Mouse (Mus musculus) urinary bladder, postnatal 14 days (tissue): ENCODE results near the gene Vtn.
A peak's percentile ranks its signal among the peaks of the same experiment; 100 is the strongest.
"Not testable (repeated sequence)": the region's sequence is repeated elsewhere in the genome, so short reads cannot be mapped to it uniquely, and the experiment has no call there.

ENCODE experiments used
- DNase-seq: peaks from one replicate; pipeline ENCODE4 v3.0.0; 2021; ENCODE audit warnings: low spot score

Vtn gene

GRCm38 (mm10) chr11:78497544-78498522 is 1.1 kb upstream of the Vtn start, which contains the start of gene Sarm1:
TSS of gene Sarm1 (minus strand) at chr11:78497754.
- peak; percentile 91 for DNase-seq

GRCm38 (mm10) chr11:78499543-78499942 is 652 bp downstream of the Vtn start:
- no peak for DNase-seq

DNA sequence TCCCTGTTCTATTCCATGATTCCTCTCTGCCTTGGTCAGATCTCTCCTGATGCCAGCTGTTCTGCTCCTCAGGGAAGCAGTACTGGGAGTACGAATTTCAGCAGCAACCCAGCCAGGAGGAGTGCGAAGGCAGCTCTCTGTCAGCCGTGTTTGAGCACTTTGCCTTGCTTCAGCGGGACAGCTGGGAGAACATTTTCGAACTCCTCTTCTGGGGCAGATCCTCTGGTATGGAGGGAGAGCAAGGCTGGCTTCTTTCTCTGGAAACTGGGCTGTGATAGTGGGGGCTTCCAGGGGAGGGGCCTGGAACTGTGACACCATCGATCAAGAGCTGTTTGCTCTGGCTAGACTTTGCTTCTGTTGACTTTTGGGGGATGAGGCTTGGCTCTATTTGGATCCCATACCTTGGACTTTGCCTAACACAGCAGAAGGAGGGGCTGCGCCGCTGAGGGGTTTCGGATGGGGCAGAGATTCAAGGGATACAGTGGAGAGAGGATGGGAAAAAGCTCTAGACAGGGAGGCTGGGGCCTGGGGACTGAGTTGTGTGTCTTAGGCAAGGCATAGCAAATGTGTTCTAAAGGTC is 1.8 kb downstream of the Vtn start:
- DNase-seq: no peak

DNA sequence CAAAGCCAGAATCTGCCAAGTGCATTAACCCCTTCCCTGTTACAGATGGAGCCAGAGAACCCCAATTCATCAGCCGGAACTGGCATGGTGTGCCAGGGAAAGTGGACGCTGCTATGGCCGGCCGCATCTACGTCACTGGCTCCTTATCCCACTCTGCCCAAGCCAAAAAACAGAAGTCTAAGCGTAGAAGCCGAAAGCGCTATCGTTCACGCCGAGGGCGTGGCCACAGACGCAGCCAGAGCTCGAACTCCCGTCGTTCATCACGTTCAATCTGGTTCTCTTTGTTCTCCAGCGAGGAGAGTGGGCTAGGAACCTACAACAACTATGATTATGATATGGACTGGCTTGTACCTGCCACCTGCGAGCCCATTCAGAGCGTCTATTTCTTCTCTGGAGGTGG is 2.6 kb downstream of the Vtn start:
- no peak for DNase-seq

GRCm38 (mm10) chr11:78502909-78503650 is 4.2 kb downstream of the Vtn start, which contains the start of gene Sebox:
TSS of gene Sebox (plus strand) at chr11:78503447.
- DNase-seq: no peak

DNA sequence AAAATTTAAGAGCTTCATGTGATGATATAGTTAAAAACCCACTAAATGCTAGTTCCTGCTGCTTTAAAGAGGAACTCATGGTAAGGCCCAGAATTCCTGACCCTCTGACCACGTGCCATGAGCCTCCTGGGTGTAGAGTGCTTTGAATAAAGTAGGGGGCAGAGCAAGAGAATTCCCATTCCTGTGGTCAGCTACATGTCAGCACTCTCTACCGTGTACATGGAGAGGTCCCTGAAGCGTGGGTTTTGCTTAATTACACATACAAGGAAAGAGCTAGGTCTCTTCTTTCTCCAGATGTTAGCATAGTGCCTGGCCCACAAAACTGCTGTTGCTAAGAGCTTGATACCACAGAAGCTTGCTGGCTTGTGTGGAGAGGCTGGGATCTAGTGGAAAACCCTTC is 6.5 kb downstream of the Vtn start:
- no peak for DNase-seq

GRCm38 (mm10) chr11:78509148-78509547 is 10.3 kb downstream of the Vtn start:
- no peak for DNase-seq

GRCm38 (mm10) chr11:78512025-78512957 is 13.4 kb downstream of the Vtn start, which contains the start of the genes Tmem199 and Poldip2:
TSS of gene Tmem199 (minus strand) at chr11:78512172.
TSS of gene Poldip2 (plus strand) at chr11:78512193.
- peak; percentile 91 for DNase-seq

- no peak for DNase-seq
Measured at GRCm38 (mm10) chr11:78513106-78513790, 14.4 kb downstream of the Vtn start.

DNA sequence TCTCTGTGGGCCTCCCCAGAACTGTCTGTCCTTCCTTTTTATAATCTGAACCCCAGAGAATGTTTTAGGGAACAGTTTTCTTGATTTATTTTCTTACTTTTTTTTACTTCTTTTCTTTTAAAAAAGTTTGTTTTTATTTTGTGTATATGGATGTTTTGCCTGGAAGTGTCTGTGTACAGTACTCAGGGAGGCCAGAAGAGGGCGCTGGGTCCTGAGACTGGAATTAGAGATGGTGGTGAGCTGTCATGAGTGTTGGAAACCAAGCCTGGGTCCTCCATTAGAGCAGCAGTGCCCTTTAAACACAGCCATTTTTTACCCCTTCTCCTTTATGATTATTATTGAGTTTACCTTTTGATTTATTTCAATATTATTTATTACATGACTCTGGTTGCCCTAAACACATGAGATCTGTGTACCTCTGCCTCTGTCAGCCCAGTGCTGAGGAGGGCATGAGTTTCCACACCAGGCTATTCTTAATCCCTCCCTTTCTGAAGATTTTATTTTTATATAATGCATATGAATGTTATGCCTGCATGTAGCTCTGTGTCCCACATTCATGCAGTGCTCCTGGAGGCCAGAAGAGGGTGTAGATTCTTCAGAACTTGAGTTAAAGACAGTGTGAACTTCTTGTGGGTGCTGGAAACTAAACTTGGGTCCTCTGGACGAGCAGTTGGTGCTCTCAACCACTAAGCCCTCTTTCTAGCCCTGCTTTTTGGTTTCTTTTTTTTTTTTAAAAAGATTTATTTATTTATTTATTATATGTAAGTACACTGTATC is 16.8 kb downstream of the Vtn start:
- no peak for DNase-seq

GRCm38 (mm10) chr11:78518931-78519330 is 20.0 kb downstream of the Vtn start:
- DNase-seq: no peak

GRCm38 (mm10) chr11:78521880-78522279 is 23.0 kb downstream of the Vtn start:
- no peak for DNase-seq

DNA sequence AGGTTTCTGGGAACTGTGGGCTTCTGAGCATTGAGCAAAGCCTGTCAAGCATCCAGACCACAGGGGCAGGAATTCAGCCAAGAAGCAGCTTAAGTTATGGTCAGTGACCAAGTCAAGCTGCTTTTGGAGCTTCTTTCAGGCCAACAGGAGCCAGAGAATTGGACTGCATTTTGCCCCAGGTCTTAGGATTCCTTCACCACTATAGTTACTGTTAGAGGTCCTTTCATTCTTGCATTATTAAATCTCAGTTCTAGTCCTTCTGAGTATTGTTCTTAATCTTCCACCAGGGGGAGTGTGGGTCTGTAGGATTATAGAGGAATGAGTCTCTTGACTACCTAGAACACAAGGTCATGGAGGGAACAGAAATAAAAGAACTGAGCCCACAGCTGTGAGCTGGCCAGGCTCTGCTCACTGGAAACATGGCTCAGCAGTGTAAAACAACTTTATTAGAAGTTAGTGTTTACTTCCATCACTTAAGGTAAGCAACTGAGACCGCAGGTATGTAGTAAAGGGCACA is 23.6 kb downstream of the Vtn start:
- DNase-seq: no peak

DNA sequence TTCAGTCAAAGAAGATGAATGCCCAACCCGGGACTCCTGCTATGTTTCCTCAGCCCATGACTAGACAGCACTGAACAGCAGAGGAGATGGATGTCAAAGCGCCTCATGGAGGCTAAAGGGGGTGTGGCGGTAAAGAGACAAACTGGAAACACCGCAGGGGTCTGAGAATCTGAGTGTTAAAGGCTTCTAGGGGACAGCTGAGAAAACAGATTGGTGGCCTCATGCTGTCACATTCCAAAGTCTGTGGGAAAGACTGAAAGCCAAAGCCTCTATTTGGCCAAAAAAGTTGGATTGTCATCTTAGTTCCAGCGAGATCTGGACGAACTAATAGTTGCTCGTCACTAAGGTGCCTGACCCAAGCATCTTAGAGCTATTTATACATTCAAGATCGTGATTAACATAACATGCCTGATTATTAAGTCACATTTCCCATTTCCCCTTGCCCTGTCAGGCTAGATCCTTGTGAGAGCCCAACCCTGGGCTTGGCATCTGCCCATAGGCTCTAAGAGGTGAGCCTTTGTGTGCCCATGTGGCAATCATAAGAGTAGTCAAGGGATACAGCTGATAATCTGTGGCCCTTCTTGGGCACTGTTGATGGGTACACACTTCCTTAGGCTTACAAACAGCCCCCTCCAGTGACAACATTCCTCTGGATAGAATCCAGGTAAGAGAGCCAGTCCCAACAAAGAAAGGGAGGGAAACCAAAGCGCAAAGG is 24.5 kb downstream of the Vtn start:
- no peak for DNase-seq

DNA sequence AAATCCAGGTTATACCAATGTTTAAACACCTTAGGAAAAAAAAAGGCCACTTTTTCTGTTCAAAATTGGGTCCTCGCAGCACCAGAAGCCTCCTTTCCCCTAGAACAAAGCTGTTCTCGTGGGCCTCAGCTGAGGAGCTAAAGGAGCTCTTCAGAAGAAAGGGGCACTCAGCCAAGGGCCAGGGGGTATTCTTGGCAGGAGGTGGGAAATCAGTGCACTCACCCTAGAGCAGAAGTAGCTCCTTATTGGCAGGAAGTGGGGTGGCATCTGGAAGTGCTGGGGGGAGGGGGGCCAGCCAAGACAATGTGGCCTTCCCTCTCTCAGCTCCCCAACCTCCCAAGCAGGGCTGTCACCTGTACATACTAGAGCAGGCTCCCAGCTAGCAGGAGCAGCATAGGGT is 25.9 kb downstream of the Vtn start:
- no peak for DNase-seq

- DNase-seq: no peak
Measured at GRCm38 (mm10) chr11:78528714-78529113, 29.8 kb downstream of the Vtn start.

DNA sequence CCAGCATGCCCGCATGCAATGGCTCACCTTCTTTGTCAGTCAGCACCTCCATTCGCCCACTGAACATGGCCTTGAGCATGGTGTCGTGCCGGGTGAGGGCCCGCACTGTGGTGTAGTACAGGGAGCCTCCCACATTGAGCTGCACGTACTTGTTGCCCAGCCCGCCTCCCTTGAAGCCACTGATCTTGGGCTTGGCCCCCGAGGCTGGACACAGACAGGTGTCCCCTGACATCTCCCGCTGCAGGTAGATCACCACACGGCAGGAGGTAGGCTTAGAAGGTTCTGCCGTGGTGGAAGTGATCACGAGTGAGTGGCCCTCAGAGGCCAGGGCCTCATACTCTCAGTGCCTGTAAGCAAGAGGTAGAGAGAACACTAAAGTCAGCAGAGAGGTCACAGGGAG is 31.1 kb downstream of the Vtn start:
- no peak for DNase-seq

DNA sequence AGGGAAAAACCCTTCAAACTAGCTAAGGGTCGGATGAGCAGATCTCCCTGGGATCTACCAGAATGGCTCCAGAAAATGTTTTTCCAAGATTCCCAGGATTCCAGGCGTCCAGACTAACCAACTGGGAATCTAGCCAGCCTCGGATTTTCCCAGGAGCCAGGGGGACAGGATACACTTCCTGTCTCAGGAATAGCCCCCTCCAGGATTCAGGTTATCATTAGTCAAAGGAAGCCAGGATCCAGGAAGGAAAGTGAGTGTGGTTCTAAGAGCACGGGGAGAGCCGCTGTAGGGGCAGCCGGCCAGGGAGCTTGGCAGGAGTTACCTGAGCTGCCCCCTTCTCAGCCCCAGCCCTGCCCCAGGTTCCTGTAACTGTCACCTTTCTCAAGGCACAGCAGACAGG is 32.2 kb downstream of the Vtn start:
- DNase-seq: no peak

DNA sequence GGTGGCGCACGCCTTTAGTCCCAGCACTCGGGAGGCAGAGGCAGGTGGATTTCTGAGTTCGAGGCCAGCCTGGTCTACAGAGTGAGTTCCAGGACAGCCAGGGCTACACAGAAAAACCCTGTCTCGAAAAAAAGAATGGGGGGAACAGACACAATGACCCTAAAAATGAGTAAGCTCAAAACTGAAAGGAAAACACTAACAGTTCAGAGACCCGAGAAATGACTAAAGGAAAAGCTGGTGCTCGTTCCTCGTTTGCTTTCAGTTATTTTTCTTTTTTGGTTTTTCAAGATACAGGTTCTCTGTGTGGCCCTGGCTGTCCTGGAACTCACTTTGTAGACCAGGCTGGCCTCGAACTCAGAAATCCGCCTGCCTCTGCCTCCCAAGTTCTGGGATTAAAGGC is 32.6 kb downstream of the Vtn start:
- not testable (repeated sequence) for DNase-seq
